Comparison of ENCODE assay signal across 12 mouse cellular contexts in genomic region chr11:40600773-40601571, GRCm38 (mm10).
DNase-seq lines count a peak whose midpoint lies in the region; ATAC-seq lines count a peak whose summit lies in the region.
"Had no signal": no experiment of that assay in that cellular context is flagged by ENCODE, and none has a peak within 500 bp of the region (broad histone marks: within the 10 kb centered on the region; RNA-seq: fewer than 3 reads in every experiment).

No protein-coding gene starts in this region.

- ATAC-seq in heart, embryonic 16.5 days (replicated peaks; ENCODE audit: extremely low read depth, insufficient read depth, low FRiP score), result no peak
- 0 out of 2 replicates have a peak, but pooled peaks have one; percentile 24 for ATAC-seq in hindbrain, embryonic 14.5 days (ENCODE audit: low FRiP score)
- ATAC-seq in neural tube, embryonic 11.5 days (ENCODE audit: insufficient read depth, low FRiP score, low TSS enrichment), result 0 out of 2 replicates have a peak, but pooled peaks have one; percentile 42
- ATAC-seq: intestine, embryonic 15.5 days had no signal

- no peaks in the 10 kb centered on the region for H3K36me3 ChIP-seq in heart, embryonic 16.5 days (ENCODE audit: control insufficient read depth, insufficient read depth)
- H3K36me3 ChIP-seq in hindbrain, embryonic 14.5 days (replicated peaks; ENCODE audit: control insufficient read depth, insufficient read depth), result no peaks in the 10 kb centered on the region
- no peaks in the 10 kb centered on the region for H3K36me3 ChIP-seq in neural tube, embryonic 11.5 days (ENCODE audit: control insufficient read depth, insufficient read depth, low read length)
- H3K36me3 ChIP-seq: embryonic facial prominence, embryonic 13.5 days; intestine, embryonic 15.5 days had no signal

- no peak overlapping the region for H3K4me3 ChIP-seq in heart, embryonic 16.5 days (ENCODE audit: low read length)
- H3K4me3 ChIP-seq in hindbrain, embryonic 14.5 days (replicated peaks; ENCODE audit: low read length), result no peak overlapping the region
- H3K4me3 ChIP-seq in neural tube, embryonic 11.5 days (ENCODE audit: low read depth, low read length), result no peak overlapping the region
- H3K4me3 ChIP-seq: embryonic facial prominence, embryonic 13.5 days; intestine, embryonic 15.5 days had no signal

- H3K27me3 ChIP-seq in heart, embryonic 16.5 days (ENCODE audit: control insufficient read depth, insufficient read depth, low read length), result no peaks in the 10 kb centered on the region
- H3K27me3 ChIP-seq in hindbrain, embryonic 14.5 days (ENCODE audit: control insufficient read depth, insufficient read depth, low read length), result no peaks in the 10 kb centered on the region
- H3K27me3 ChIP-seq in neural tube, embryonic 11.5 days (ENCODE audit: control insufficient read depth, insufficient read depth, low read length), result no peaks in the 10 kb centered on the region
- H3K27me3 ChIP-seq: embryonic facial prominence, embryonic 13.5 days; intestine, embryonic 15.5 days had no signal

- H3K9me3 ChIP-seq in heart, embryonic 16.5 days (replicated peaks; ENCODE audit: control insufficient read depth, low read length), result no peaks in the 10 kb centered on the region
- no peaks in the 10 kb centered on the region for H3K9me3 ChIP-seq in hindbrain, embryonic 14.5 days (ENCODE audit: control insufficient read depth, low read length)
- no peaks in the 10 kb centered on the region for H3K9me3 ChIP-seq in neural tube, embryonic 11.5 days (ENCODE audit: control insufficient read depth, low read length)
- H3K9me3 ChIP-seq: embryonic facial prominence, embryonic 13.5 days; intestine, embryonic 15.5 days had no signal

- H3K9ac ChIP-seq in heart, embryonic 16.5 days (ENCODE audit: low read length), result no peak overlapping the region
- no peak overlapping the region; the same call in 1 of the 2 replicates for H3K9ac ChIP-seq in hindbrain, embryonic 14.5 days
- H3K9ac ChIP-seq in neural tube, embryonic 11.5 days (ENCODE audit: low read length), result no peak overlapping the region
- H3K9ac ChIP-seq: embryonic facial prominence, embryonic 13.5 days; intestine, embryonic 15.5 days; liver, embryonic 14.5 days had no signal

- WGBS in heart, embryonic 16.5 days, result 13% methylated on average over 11 of the region's 11 CpGs
- 12% methylated on average over 11 of the region's 11 CpGs for WGBS in hindbrain, embryonic 14.5 days
- WGBS in neural tube, embryonic 11.5 days, result 20% methylated on average over 11 of the region's 11 CpGs

- no peak for DNase-seq in heart, postnatal 4 days
- DNase-seq in embryo, embryonic 10.5 days (ENCODE audit: low spot score), result peak; percentile 9
- DNase-seq in hindbrain, embryonic 14.5 days (ENCODE audit: low spot score), result no peak
- DNase-seq in neural tube, embryonic 11.5 days (ENCODE audit: low spot score), result peak; percentile 11
- no peak for DNase-seq in urinary bladder, postnatal 14 days (ENCODE audit: low spot score)
- DNase-seq in heart, adult 9 months (ENCODE audit: low spot score in 2 of 2), result no peak
- no peak for DNase-seq in adipocyte (ENCODE audit: low spot score)
- DNase-seq: gastrocnemius, postnatal 25 days had no signal

- no peak overlapping the region for H3K27ac ChIP-seq in heart, embryonic 16.5 days (ENCODE audit: low read length)
- H3K27ac ChIP-seq in hindbrain, embryonic 14.5 days, result peak overlapping the region; percentile 43; the same call in 1 of the 2 replicates
- no peak overlapping the region for H3K27ac ChIP-seq in neural tube, embryonic 11.5 days (ENCODE audit: low read depth, low read length)
- H3K27ac ChIP-seq: embryonic facial prominence, embryonic 13.5 days; intestine, embryonic 15.5 days; liver, embryonic 14.5 days had no signal

- peak overlapping the region; percentile 18; the same call in 1 of the 2 replicates for H3K4me2 ChIP-seq in heart, embryonic 16.5 days (ENCODE audit: low read depth, low read length)
- H3K4me2 ChIP-seq in hindbrain, embryonic 14.5 days (replicated peaks), result peak overlapping the region; percentile 36
- H3K4me2 ChIP-seq in neural tube, embryonic 11.5 days (ENCODE audit: low read depth), result 0 out of 2 replicates have a peak overlapping the region, but pooled peaks have one; percentile 3
- H3K4me2 ChIP-seq: intestine, embryonic 15.5 days had no signal

- peaks cover 2% of the 10 kb centered on the region; the same call in 1 of the 2 replicates for H3K4me1 ChIP-seq in heart, embryonic 16.5 days (ENCODE audit: control insufficient read depth, insufficient read depth, low read length)
- peaks cover 18% of the 10 kb centered on the region for H3K4me1 ChIP-seq in hindbrain, embryonic 14.5 days (replicated peaks; ENCODE audit: control insufficient read depth, insufficient read depth, low read length)
- peaks cover 15% of the 10 kb centered on the region for H3K4me1 ChIP-seq in neural tube, embryonic 11.5 days (ENCODE audit: control insufficient read depth, insufficient read depth, low read length)
- H3K4me1 ChIP-seq: intestine, embryonic 15.5 days had no signal

Comparison
In these comparisons a context has a peak if more than half of its experiments do, and no peak if none do; other contexts are left out.
1. DNase-seq: peak in embryo, embryonic 10.5 days (single experiment) and neural tube, embryonic 11.5 days (single experiment); none in heart, postnatal 4 days (single experiment), hindbrain, embryonic 14.5 days (single experiment), urinary bladder, postnatal 14 days (single experiment), heart, adult 9 months (0 of 2) and adipocyte (single experiment).
2. Peak in every context shown above with its lines, with median percentiles within 50 percentile points of each other: H3K4me2 ChIP-seq.